Mouse (Mus musculus) C2C12 (cell line): ENCODE data around the gene Gm10837. TPM values are rescaled to one million over a fixed set of nuclear protein-coding genes. Genes with fewer than 3 reads are reported as not detected.
A peak's percentile ranks its signal among the peaks of the same experiment; 100 is the strongest.

Experiments used
- H3K27me3 ChIP-seq: one replicate; pipeline ENCODE4 v1.6.1; 2011; ENCODE audit not compliant: control insufficient read depth, insufficient read depth, insufficient read length
- H3K36me3 ChIP-seq: one replicate; pipeline ENCODE4 v1.6.1; 2011; ENCODE audit not compliant: control insufficient read depth, insufficient read depth
- H3K4me3 ChIP-seq: one replicate; pipeline ENCODE4 v1.5.1; 2011; ENCODE audit warnings: mild to moderate bottlenecking, control low read depth; ENCODE audit not compliant: poor library complexity, insufficient read depth, severe bottlenecking
- H3K79me2 ChIP-seq: one replicate; pipeline ENCODE4 v1.6.1; 2011; ENCODE audit not compliant: control insufficient read depth, insufficient read depth
- H3K79me3 ChIP-seq: one replicate; pipeline ENCODE4 v1.6.1; 2011; ENCODE audit warnings: low read depth, control low read depth
- H3ac ChIP-seq: one replicate; pipeline ENCODE3; 2011; ENCODE audit warnings: low read depth; ENCODE audit not compliant: control insufficient read depth, insufficient read length
- CEBPB ChIP-seq: IDR thresholded peaks from one replicate; pipeline ENCODE4 v1.6.1; 2011; ENCODE audit warnings: low read depth, mild to moderate bottlenecking, control low read depth, moderate library complexity
- CTCF ChIP-seq: IDR thresholded peaks from one replicate; pipeline ENCODE4 v1.5.1; 2011; ENCODE audit not compliant: control insufficient read depth, insufficient read depth, insufficient read length
- FOSL1 ChIP-seq: IDR thresholded peaks from one replicate; pipeline ENCODE4 v1.8.0; 2011; ENCODE audit warnings: mild to moderate bottlenecking, low read length; ENCODE audit not compliant: poor library complexity, insufficient read depth, severe bottlenecking
- MAX ChIP-seq: IDR thresholded peaks from one replicate; pipeline ENCODE4 v1.6.1; 2011; ENCODE audit warnings: mild to moderate bottlenecking, control low read depth
- MYOD1 ChIP-seq: IDR thresholded peaks from one replicate; pipeline ENCODE4 v1.6.1; 2011; ENCODE audit warnings: low read depth; ENCODE audit not compliant: control insufficient read depth, insufficient read length
- MYOG ChIP-seq: IDR thresholded peaks from one replicate; pipeline ENCODE4 v1.6.1; 2011; ENCODE audit not compliant: control insufficient read depth, insufficient read length; ENCODE audit errors: extremely low read depth
- USF1 ChIP-seq: IDR thresholded peaks from one replicate; pipeline ENCODE4 v1.6.1; 2011; ENCODE audit warnings: low read depth, mild to moderate bottlenecking, control low read depth, moderate library complexity
- polyA plus RNA-seq: library from polyadenylated mRNA; unstranded; fragments of >200 nt; fragmentation: generic; extraction: Trizol; gene quantifications from one replicate; pipeline ENCODE4 v1.2.1, GENCODE M21; 2012; ENCODE audit warnings: missing spikeins

The Gm10837 gene
- polyA plus RNA-seq, 1 experiment = not detected

GRCm38 (mm10) chr14:122468971-122469755 is 21.2 kb upstream of the Gm10837 start:
- peaks cover 13% of the 10 kb centered on the region for H3K27me3 ChIP-seq
- no peak for TF ChIP-seq USF1
- H3K79me2 ChIP-seq = no peaks in the 10 kb centered on the region
- no peak overlapping the region for H3K4me3 ChIP-seq
- H3K79me3 ChIP-seq = no peaks in the 10 kb centered on the region
- H3ac ChIP-seq = no peak overlapping the region
- no peaks in the 10 kb centered on the region for H3K36me3 ChIP-seq

DNA sequence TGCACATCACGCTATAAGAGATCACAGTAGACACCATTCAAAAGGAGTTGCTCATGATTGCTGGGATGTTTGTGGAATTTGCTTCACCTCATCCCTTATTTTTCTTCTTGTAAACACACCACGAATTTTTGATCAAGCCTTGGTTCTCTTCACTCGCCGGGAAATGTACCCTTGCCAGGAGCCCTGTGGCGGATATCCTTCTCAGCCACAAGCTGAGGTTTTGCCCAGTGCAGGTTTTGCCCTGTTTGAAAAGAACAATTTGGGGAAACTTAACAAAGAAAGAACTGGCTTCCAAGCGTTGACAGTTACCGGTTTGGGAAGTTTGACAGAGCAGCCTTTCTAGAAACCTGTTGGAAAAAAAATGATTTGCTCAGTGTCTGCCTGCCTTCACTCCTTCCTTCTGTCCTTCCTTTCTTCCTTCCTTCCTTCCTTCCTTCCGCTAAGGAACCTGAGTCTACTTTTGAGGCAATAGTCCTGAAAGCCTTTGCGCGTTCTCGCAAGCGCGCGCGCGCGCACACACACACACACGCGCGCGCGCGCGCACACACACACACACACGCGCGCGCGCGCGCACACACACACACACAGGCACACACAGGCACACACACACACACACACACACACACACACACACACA is 18.8 kb upstream of the Gm10837 start:
- Histone ChIP-seq H3K79me3 (no peaks in the 10 kb centered on the region), H3K27me3 (peaks cover 25% of the 10 kb centered on the region), H3K4me3 (no peak overlapping the region), H3K36me3 (no peaks in the 10 kb centered on the region), H3K79me2 (peaks cover 2% of the 10 kb centered on the region), H3ac (no peak overlapping the region)
- no peak for TF ChIP-seq MYOG
- no peak for TF ChIP-seq MYOD1
- no peak for TF ChIP-seq USF1
- TF ChIP-seq FOSL1 = no peak
- no peak for TF ChIP-seq CEBPB
- no peak for TF ChIP-seq MAX
- no peak for TF ChIP-seq CTCF

GRCm38 (mm10) chr14:122472161-122472560 is 18.2 kb upstream of the Gm10837 start:
- H3K79me2 ChIP-seq = peaks cover 8% of the 10 kb centered on the region
- H3ac ChIP-seq = no peak overlapping the region
- peaks cover 28% of the 10 kb centered on the region for H3K27me3 ChIP-seq
- H3K4me3 ChIP-seq = no peak overlapping the region
- peaks cover 2% of the 10 kb centered on the region for H3K79me3 ChIP-seq
- no peak for TF ChIP-seq CEBPB
- no peak for TF ChIP-seq MAX
- TF ChIP-seq MYOD1 = no peak
- TF ChIP-seq FOSL1 = no peak
- no peak for TF ChIP-seq CTCF
- no peak for TF ChIP-seq MYOG
- no peaks in the 10 kb centered on the region for H3K36me3 ChIP-seq

DNA sequence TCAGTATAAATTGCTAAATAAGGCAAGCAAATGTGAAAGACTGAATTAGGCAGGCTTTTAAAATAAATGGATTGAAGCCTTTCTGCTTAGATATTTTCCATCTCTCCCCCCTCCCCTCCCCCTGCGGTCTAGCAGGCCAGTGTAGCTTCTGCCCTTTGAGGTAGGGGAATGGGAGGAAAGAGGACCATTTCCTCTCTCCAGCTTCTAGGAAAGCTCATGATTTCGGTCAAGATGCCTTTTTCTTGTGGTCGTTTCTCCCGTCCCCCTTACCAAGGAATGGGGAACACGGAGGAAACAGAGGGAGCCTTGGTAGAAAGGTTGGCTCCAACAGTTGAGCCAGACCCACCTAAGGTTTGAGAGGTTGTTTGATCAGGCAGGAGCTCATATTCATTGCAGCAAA is 17.7 kb upstream of the Gm10837 start:
- H3ac ChIP-seq = no peak overlapping the region
- H3K27me3 ChIP-seq = peaks cover 28% of the 10 kb centered on the region
- no peaks in the 10 kb centered on the region for H3K36me3 ChIP-seq
- H3K79me2 ChIP-seq = peaks cover 13% of the 10 kb centered on the region
- TF ChIP-seq MYOD1 (no peak), CTCF (no peak)
- peaks cover 2% of the 10 kb centered on the region for H3K79me3 ChIP-seq
- H3K4me3 ChIP-seq = no peak overlapping the region

DNA sequence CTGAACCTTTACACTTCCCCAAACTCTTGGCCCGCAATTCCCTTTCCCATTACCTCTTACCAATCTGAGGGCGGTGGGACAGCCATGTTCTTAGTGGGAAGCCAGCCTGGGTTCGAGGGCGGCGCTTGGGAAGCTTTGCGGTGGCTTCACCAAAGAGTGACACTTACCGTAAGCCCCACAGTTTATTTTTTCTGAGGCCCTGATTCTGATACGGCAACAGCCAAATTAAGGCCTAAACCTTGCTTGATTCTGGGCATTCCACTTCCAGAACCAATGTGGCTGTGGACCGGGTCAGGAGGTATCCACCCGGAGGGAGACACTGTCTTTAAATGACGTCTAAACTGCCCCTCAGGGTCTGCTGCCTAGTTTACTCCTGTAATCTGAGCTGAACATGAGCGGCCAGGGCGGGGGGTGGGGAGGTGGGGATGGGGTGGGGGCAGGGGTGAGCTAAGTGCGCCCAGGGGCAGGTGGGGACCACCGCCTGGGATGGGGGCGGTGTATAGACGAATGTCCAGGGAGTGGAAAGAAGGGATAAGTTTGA is 17.1 kb upstream of the Gm10837 start:
- Histone ChIP-seq H3K4me3 (no peak overlapping the region), H3K27me3 (peaks cover 28% of the 10 kb centered on the region)

GRCm38 (mm10) chr14:122474041-122474890 is 16.1 kb upstream of the Gm10837 start:
- Histone ChIP-seq H3K4me3 (peak overlapping the region; percentile 18), H3K27me3 (peaks cover 28% of the 10 kb centered on the region), H3K36me3 (no peaks in the 10 kb centered on the region), H3ac (peak overlapping the region; percentile 27), H3K79me3 (peaks cover 2% of the 10 kb centered on the region), H3K79me2 (peaks cover 17% of the 10 kb centered on the region)
- TF ChIP-seq CEBPB (no peak), MYOD1 (no peak), MAX (no peak), MYOG (no peak), USF1 (no peak), CTCF (no peak), FOSL1 (no peak)

More for the DNA sequence above, 17.1 kb upstream of the Gm10837 start:
- Histone ChIP-seq H3K79me2 (peaks cover 17% of the 10 kb centered on the region), H3ac (no peak overlapping the region), H3K36me3 (no peaks in the 10 kb centered on the region), H3K79me3 (peaks cover 2% of the 10 kb centered on the region)
- TF ChIP-seq USF1 (no peak), MYOG (no peak), MAX (no peak)
